Mouse (Mus musculus): ENCODE measurements at regions not wholly inside any gene's neighbourhood (a gene's known extent, or its start where the extent isn't known, plus 50 kb on each side); places are given as distances from the start of the nearest gene placed in this dataset.

GRCm38 (mm10) chr8:12477449-12478401 lies 82.6 kb downstream of the Sox1 start:
- no peak overlapping the region for H3K27ac ChIP-seq (ENCODE audit: low read length)
- H3K4me1 ChIP-seq (ENCODE audit: insufficient read depth, low read depth, low read length), result no peaks in the 10 kb centered on the region; the same call in 1 of the 2 replicates
- ATAC-seq (no peak), DNase-seq (ENCODE audit: low spot score) (no peak)
- H3K9me3 ChIP-seq (ENCODE audit: low read length), result no peaks in the 10 kb centered on the region
- WGBS, result 9% methylated on average over 39 of the region's 39 CpGs
- H3K4me3 ChIP-seq (ENCODE audit: low read depth, low read length), result peak overlapping the region; percentile 11; the same call in 1 of the 2 replicates
- peak overlapping the region; percentile 38 for H3K4me2 ChIP-seq (replicated peaks; ENCODE audit: low read depth, low read length)
- TF ChIP-seq CTCF (IDR thresholded peaks at IDR 0.05), result no peak
- no peak overlapping the region for H3K9ac ChIP-seq (replicated peaks; ENCODE audit: low read depth)
- H3K27me3 ChIP-seq (replicated peaks; ENCODE audit: insufficient read depth, low read length), result peaks cover 24% of the 10 kb centered on the region
- H3K36me3 ChIP-seq (ENCODE audit: insufficient read depth, low read length), result no peaks in the 10 kb centered on the region

GRCm38 (mm10) chr8:12481918-12482317 lies 86.8 kb downstream of the Sox1 start:
- ATAC-seq, result no peak
- Histone ChIP-seq H3K36me3 (ENCODE audit: insufficient read depth, low read length) (no peaks in the 10 kb centered on the region), H3K9me3 (ENCODE audit: low read length) (no peaks in the 10 kb centered on the region), H3K4me2 (replicated peaks; ENCODE audit: low read depth, low read length) (no peak overlapping the region), H3K9ac (replicated peaks; ENCODE audit: low read depth) (no peak overlapping the region), H3K4me1 (ENCODE audit: insufficient read depth, low read depth, low read length) (no peaks in the 10 kb centered on the region; the same call in 1 of the 2 replicates), H3K27me3 (replicated peaks; ENCODE audit: insufficient read depth, low read length) (peaks cover 21% of the 10 kb centered on the region), H3K4me3 (ENCODE audit: low read depth, low read length) (no peak overlapping the region), H3K27ac (ENCODE audit: low read length) (no peak overlapping the region)
- no peak for DNase-seq (ENCODE audit: low spot score)
- 83% methylated on average over 14 of the region's 14 CpGs for WGBS
- no peak for TF ChIP-seq EP300 (IDR thresholded peaks at IDR 0.05)
- no peak for TF ChIP-seq CTCF (IDR thresholded peaks at IDR 0.05)

GRCm38 (mm10) chr8:12483551-12483950 lies 88.5 kb downstream of the Sox1 start:
- ATAC-seq, result no peak
- TF ChIP-seq CTCF (IDR thresholded peaks at IDR 0.05) (no peak), EP300 (IDR thresholded peaks at IDR 0.05) (no peak)
- WGBS, result 67% methylated on average over 3 of the region's 3 CpGs

GRCm38 (mm10) chr8:12485326-12485725 lies 87.5 kb upstream of the Spaca7 start:
- ATAC-seq (no peak), DNase-seq (ENCODE audit: low spot score) (no peak)
- Histone ChIP-seq H3K36me3 (ENCODE audit: insufficient read depth, low read length) (no peaks in the 10 kb centered on the region), H3K4me2 (replicated peaks; ENCODE audit: low read depth, low read length) (no peak overlapping the region), H3K9me3 (ENCODE audit: low read length) (no peaks in the 10 kb centered on the region), H3K27ac (ENCODE audit: low read length) (no peak overlapping the region), H3K4me3 (ENCODE audit: low read depth, low read length) (no peak overlapping the region), H3K9ac (replicated peaks; ENCODE audit: low read depth) (no peak overlapping the region), H3K27me3 (replicated peaks; ENCODE audit: insufficient read depth, low read length) (no peaks in the 10 kb centered on the region), H3K4me1 (ENCODE audit: insufficient read depth, low read depth, low read length) (no peaks in the 10 kb centered on the region)
- 79% methylated on average over 7 of the region's 7 CpGs for WGBS
- TF ChIP-seq EP300 (IDR thresholded peaks at IDR 0.05) (no peak), CTCF (IDR thresholded peaks at IDR 0.05) (no peak)

More at GRCm38 (mm10) chr8:12483551-12483950, 88.5 kb downstream of the Sox1 start:
- Histone ChIP-seq H3K9ac (replicated peaks; ENCODE audit: low read depth) (no peak overlapping the region), H3K36me3 (ENCODE audit: insufficient read depth, low read length) (no peaks in the 10 kb centered on the region), H3K4me3 (ENCODE audit: low read depth, low read length) (no peak overlapping the region), H3K4me1 (ENCODE audit: insufficient read depth, low read depth, low read length) (no peaks in the 10 kb centered on the region), H3K27me3 (replicated peaks; ENCODE audit: insufficient read depth, low read length) (0 out of 2 replicates have a peak, but pooled peaks cover 13% of the 10 kb centered on the region), H3K9me3 (ENCODE audit: low read length) (no peaks in the 10 kb centered on the region), H3K27ac (ENCODE audit: low read length) (no peak overlapping the region), H3K4me2 (replicated peaks; ENCODE audit: low read depth, low read length) (no peak overlapping the region)
- no peak for DNase-seq (ENCODE audit: low spot score)

GRCm38 (mm10) chr8:12486331-12487061 lies 86.3 kb upstream of the Spaca7 start:
- Histone ChIP-seq H3K27me3 (replicated peaks; ENCODE audit: insufficient read depth, low read length) (no peaks in the 10 kb centered on the region), H3K9ac (replicated peaks; ENCODE audit: low read depth) (no peak overlapping the region), H3K9me3 (ENCODE audit: low read length) (no peaks in the 10 kb centered on the region), H3K27ac (ENCODE audit: low read length) (no peak overlapping the region), H3K4me1 (ENCODE audit: insufficient read depth, low read depth, low read length) (no peaks in the 10 kb centered on the region), H3K4me3 (ENCODE audit: low read depth, low read length) (no peak overlapping the region), H3K4me2 (replicated peaks; ENCODE audit: low read depth, low read length) (no peak overlapping the region), H3K36me3 (ENCODE audit: insufficient read depth, low read length) (no peaks in the 10 kb centered on the region)
- no peak for ATAC-seq
- TF ChIP-seq CTCF (IDR thresholded peaks at IDR 0.05) (no peak), EP300 (IDR thresholded peaks at IDR 0.05) (no peak)
- DNase-seq (ENCODE audit: low spot score), result no peak
- 60% methylated on average over 22 of the region's 22 CpGs for WGBS

GRCm38 (mm10) chr8:12487201-12487600 lies 85.6 kb upstream of the Spaca7 start:
- ATAC-seq (no peak), DNase-seq (ENCODE audit: low spot score) (no peak)
- TF ChIP-seq EP300 (IDR thresholded peaks at IDR 0.05) (no peak), CTCF (IDR thresholded peaks at IDR 0.05) (no peak)
- Histone ChIP-seq H3K36me3 (ENCODE audit: insufficient read depth, low read length) (no peaks in the 10 kb centered on the region), H3K4me2 (replicated peaks; ENCODE audit: low read depth, low read length) (no peak overlapping the region), H3K9ac (replicated peaks; ENCODE audit: low read depth) (no peak overlapping the region), H3K9me3 (ENCODE audit: low read length) (no peaks in the 10 kb centered on the region), H3K27ac (ENCODE audit: low read length) (no peak overlapping the region), H3K4me3 (ENCODE audit: low read depth, low read length) (no peak overlapping the region), H3K4me1 (ENCODE audit: insufficient read depth, low read depth, low read length) (no peaks in the 10 kb centered on the region), H3K27me3 (replicated peaks; ENCODE audit: insufficient read depth, low read length) (no peaks in the 10 kb centered on the region)
- 46% methylated on average over 11 of the region's 11 CpGs for WGBS
